Mouse (Mus musculus): ENCODE measurements around the gene Gjb6. TPM values are rescaled to one million over a fixed set of nuclear protein-coding genes. Genes with fewer than 3 reads are reported as not detected.

Gene Gjb6
- polyA plus RNA-seq, 1 experiment, result not detected

DNA sequence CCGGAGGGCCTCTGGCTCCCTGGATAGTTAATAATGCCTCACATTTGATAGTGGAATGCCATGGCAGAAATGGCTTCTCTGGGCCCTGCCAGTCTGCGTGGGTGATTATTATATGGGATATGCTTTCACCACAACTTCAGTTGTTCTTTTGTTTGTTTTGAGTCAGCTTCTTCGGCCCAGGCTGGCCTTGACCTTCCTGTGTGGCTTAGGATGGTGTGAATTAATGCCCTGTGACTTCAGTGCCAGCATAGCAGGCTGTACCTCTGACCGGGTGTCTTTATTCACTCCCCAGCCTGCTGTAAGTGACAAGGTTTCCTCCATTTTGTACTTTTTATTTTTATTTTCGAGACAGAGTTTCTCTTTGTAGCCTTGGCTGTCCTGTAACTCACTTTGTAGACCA lies 25.5 kb downstream of the Gjb6 start:
- no peak overlapping the region for H3ac ChIP-seq (ENCODE audit: control insufficient read depth, insufficient read length, low read depth)
- no peaks in the 10 kb centered on the region for H3K36me3 ChIP-seq (ENCODE audit: control insufficient read depth, insufficient read depth)
- H3K79me2 ChIP-seq (ENCODE audit: control insufficient read depth, insufficient read depth), result no peaks in the 10 kb centered on the region
- TF ChIP-seq FOSL1 (IDR thresholded peaks at IDR 0.05; ENCODE audit: insufficient read depth, low read length, poor library complexity, severe bottlenecking) (no peak), CEBPB (IDR thresholded peaks at IDR 0.05; ENCODE audit: low read depth) (no peak), MAX (IDR thresholded peaks at IDR 0.05) (no peak), MYOD1 (IDR thresholded peaks at IDR 0.05; ENCODE audit: control insufficient read depth, insufficient read length, low read depth) (no peak), CTCF (IDR thresholded peaks at IDR 0.05; ENCODE audit: control insufficient read depth, insufficient read depth, insufficient read length) (no peak), MYOG (IDR thresholded peaks at IDR 0.05; ENCODE audit: control insufficient read depth, extremely low read depth, insufficient read length) (no peak), USF1 (IDR thresholded peaks at IDR 0.05; ENCODE audit: low read depth) (no peak)
- peaks cover 41% of the 10 kb centered on the region for H3K27me3 ChIP-seq (ENCODE audit: control insufficient read depth, insufficient read depth, insufficient read length)
- no peaks in the 10 kb centered on the region for H3K79me3 ChIP-seq (ENCODE audit: low read depth)
- no peak overlapping the region for H3K4me3 ChIP-seq (ENCODE audit: insufficient read depth, poor library complexity, severe bottlenecking)

DNA sequence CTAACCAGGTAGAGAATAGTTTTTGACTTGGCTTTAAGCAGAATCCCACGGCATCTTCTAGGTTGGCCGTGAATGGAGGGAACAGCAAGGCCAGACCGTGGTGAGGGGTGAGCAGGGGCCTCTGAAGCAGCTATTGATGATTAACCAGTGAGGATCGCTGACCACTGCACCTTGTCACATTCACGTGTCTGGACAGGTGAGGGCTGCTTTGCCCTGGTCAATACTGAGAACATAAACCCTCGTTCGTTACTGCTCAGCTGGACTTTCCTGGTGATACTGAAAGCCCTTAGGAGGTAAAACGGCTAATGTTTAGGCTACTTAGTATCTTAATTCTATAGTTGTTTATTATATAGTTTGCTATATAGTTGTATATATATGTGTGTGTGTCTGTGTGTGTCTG lies 26.3 kb downstream of the Gjb6 start:
- no peak overlapping the region for H3ac ChIP-seq (ENCODE audit: control insufficient read depth, insufficient read length, low read depth)
- H3K27me3 ChIP-seq (ENCODE audit: control insufficient read depth, insufficient read depth, insufficient read length), result peaks cover 44% of the 10 kb centered on the region

DNA sequence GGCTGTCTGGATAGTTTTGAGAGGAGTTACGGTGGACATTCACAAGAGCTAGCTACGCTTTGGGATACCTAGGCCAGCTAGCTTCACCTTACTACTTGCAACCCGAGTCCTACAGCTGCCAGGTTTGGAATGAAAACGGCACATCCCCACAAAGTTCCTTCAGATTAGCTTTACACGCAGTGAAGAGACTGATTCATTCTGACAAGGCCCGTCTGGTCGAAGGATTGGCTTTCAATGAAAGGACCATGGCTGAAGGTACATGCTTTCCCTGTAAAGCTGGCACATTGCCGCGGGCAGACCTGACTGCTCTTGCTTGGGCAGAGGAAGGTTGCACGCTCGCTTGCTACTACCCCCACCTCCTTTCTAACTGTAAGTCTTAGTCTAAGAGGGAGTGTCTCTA lies 27.7 kb downstream of the Gjb6 start:
- Histone ChIP-seq H3K36me3 (ENCODE audit: control insufficient read depth, insufficient read depth) (no peaks in the 10 kb centered on the region), H3K79me3 (ENCODE audit: low read depth) (no peaks in the 10 kb centered on the region), H3K79me2 (ENCODE audit: control insufficient read depth, insufficient read depth) (no peaks in the 10 kb centered on the region), H3K27me3 (ENCODE audit: control insufficient read depth, insufficient read depth, insufficient read length) (peaks cover 47% of the 10 kb centered on the region), H3K4me3 (ENCODE audit: insufficient read depth, poor library complexity, severe bottlenecking) (no peak overlapping the region), H3ac (ENCODE audit: control insufficient read depth, insufficient read length, low read depth) (no peak overlapping the region)
- TF ChIP-seq MYOD1 (IDR thresholded peaks at IDR 0.05; ENCODE audit: control insufficient read depth, insufficient read length, low read depth), result no peak
- TF ChIP-seq MAX (IDR thresholded peaks at IDR 0.05), result no peak
- TF ChIP-seq CEBPB (IDR thresholded peaks at IDR 0.05; ENCODE audit: low read depth), result no peak
- no peak for TF ChIP-seq MYOG (IDR thresholded peaks at IDR 0.05; ENCODE audit: control insufficient read depth, extremely low read depth, insufficient read length)
- no peak for TF ChIP-seq USF1 (IDR thresholded peaks at IDR 0.05; ENCODE audit: low read depth)
- TF ChIP-seq FOSL1 (IDR thresholded peaks at IDR 0.05; ENCODE audit: insufficient read depth, low read length, poor library complexity, severe bottlenecking), result no peak
- TF ChIP-seq CTCF (IDR thresholded peaks at IDR 0.05; ENCODE audit: control insufficient read depth, insufficient read depth, insufficient read length), result no peak

More for the DNA sequence above, 26.3 kb downstream of the Gjb6 start:
- no peaks in the 10 kb centered on the region for H3K36me3 ChIP-seq (ENCODE audit: control insufficient read depth, insufficient read depth)
- no peaks in the 10 kb centered on the region for H3K79me3 ChIP-seq (ENCODE audit: low read depth)
- no peaks in the 10 kb centered on the region for H3K79me2 ChIP-seq (ENCODE audit: control insufficient read depth, insufficient read depth)
- no peak for TF ChIP-seq MYOG (IDR thresholded peaks at IDR 0.05; ENCODE audit: control insufficient read depth, extremely low read depth, insufficient read length)
- TF ChIP-seq CTCF (IDR thresholded peaks at IDR 0.05; ENCODE audit: control insufficient read depth, insufficient read depth, insufficient read length), result no peak
- TF ChIP-seq MAX (IDR thresholded peaks at IDR 0.05), result no peak
- no peak overlapping the region for H3K4me3 ChIP-seq (ENCODE audit: insufficient read depth, poor library complexity, severe bottlenecking)

DNA sequence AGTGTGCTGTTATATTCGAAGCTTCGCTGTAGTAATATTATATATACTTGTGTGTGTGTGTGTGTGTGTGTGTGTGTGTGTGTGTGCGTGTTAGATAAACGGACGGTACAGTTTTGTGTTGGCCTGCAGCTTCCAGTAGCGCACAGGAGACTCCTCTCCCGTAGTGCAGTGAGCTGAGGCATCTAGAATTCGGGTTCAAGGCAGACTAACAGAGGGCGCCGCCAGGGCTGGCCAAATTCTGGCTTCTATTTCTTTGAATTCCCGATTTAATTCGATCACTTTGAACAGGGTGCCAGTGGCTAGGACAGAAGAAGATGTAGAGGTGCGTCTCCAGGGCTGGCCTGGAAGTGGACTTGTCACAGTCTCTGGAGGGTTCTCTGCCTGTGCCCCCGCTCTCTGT lies 28.3 kb downstream of the Gjb6 start:
- Histone ChIP-seq H3K27me3 (ENCODE audit: control insufficient read depth, insufficient read depth, insufficient read length) (peaks cover 47% of the 10 kb centered on the region), H3K79me2 (ENCODE audit: control insufficient read depth, insufficient read depth) (no peaks in the 10 kb centered on the region), H3K79me3 (ENCODE audit: low read depth) (no peaks in the 10 kb centered on the region), H3K36me3 (ENCODE audit: control insufficient read depth, insufficient read depth) (no peaks in the 10 kb centered on the region), H3K4me3 (ENCODE audit: insufficient read depth, poor library complexity, severe bottlenecking) (no peak overlapping the region), H3ac (ENCODE audit: control insufficient read depth, insufficient read length, low read depth) (no peak overlapping the region)
- TF ChIP-seq CTCF (IDR thresholded peaks at IDR 0.05; ENCODE audit: control insufficient read depth, insufficient read depth, insufficient read length) (no peak), CEBPB (IDR thresholded peaks at IDR 0.05; ENCODE audit: low read depth) (no peak), MYOG (IDR thresholded peaks at IDR 0.05; ENCODE audit: control insufficient read depth, extremely low read depth, insufficient read length) (no peak), MAX (IDR thresholded peaks at IDR 0.05) (no peak), USF1 (IDR thresholded peaks at IDR 0.05; ENCODE audit: low read depth) (no peak), MYOD1 (IDR thresholded peaks at IDR 0.05; ENCODE audit: control insufficient read depth, insufficient read length, low read depth) (no peak), FOSL1 (IDR thresholded peaks at IDR 0.05; ENCODE audit: insufficient read depth, low read length, poor library complexity, severe bottlenecking) (no peak)

DNA sequence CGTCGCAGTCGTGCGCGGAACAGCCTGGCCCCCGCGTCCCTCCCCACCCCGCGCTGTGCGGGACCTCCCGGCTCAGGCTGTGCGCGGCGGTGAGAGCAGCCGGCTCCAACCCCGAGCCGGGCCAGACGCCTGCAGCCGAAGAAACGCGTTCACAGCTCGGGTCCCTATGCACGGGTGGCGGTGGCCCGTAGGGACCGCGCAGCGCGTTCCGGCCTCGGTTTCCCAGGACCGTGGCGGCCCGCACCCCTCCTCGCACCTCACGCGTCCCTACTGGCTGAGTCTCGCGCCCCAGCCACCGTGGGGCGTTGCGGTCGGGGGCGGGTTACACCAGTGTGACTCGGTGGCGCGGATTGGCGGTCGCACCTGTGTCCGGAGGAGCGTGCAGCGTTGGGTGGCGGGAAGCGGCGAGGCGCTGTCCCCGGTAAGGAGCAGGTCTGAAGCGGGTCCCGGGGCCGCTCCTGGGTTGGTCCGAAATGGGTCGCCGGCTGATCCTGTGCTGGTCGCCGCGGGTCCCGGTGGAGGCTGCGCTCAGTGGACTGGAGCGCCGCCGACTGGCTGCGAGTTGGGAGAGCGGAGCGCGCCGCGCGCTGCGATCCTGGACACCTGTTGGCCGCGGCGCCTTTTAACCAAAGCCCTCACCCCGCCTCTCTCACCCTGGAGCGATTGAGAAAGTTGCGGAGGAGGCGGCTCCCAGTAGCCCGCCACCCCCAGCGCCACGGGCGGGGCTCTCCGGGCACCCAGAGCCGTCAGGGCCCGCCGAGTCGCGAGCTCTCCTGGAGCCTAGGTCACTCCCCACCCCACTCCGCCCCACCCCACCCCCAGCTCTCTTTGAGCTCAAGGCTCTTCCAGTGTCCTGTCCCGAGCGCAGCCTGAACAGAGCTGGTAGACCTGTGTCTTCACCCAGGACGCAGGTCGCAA lies 29.0 kb downstream of the Gjb6 start, which contains the start of gene Gjb2:
Gene Gjb2, minus strand, starts transcription at position 597 of the 918 bp plus-strand sequence.
- Histone ChIP-seq H3K27me3 (ENCODE audit: control insufficient read depth, insufficient read depth, insufficient read length) (peaks cover 47% of the 10 kb centered on the region), H3K79me3 (ENCODE audit: low read depth) (no peaks in the 10 kb centered on the region), H3K4me3 (ENCODE audit: insufficient read depth, poor library complexity, severe bottlenecking) (no peak within 1 kb of the TSS), H3K79me2 (ENCODE audit: control insufficient read depth, insufficient read depth) (no peaks in the 10 kb centered on the region), H3K36me3 (ENCODE audit: control insufficient read depth, insufficient read depth) (no peaks in the 10 kb centered on the region), H3ac (ENCODE audit: control insufficient read depth, insufficient read length, low read depth) (no peak within 1 kb of the TSS)
- TF ChIP-seq MYOD1 (IDR thresholded peaks at IDR 0.05; ENCODE audit: control insufficient read depth, insufficient read length, low read depth) (no peak), CTCF (IDR thresholded peaks at IDR 0.05; ENCODE audit: control insufficient read depth, insufficient read depth, insufficient read length) (no peak), CEBPB (IDR thresholded peaks at IDR 0.05; ENCODE audit: low read depth) (no peak), FOSL1 (IDR thresholded peaks at IDR 0.05; ENCODE audit: insufficient read depth, low read length, poor library complexity, severe bottlenecking) (no peak), MYOG (IDR thresholded peaks at IDR 0.05; ENCODE audit: control insufficient read depth, extremely low read depth, insufficient read length) (no peak), USF1 (IDR thresholded peaks at IDR 0.05; ENCODE audit: low read depth) (no peak), MAX (IDR thresholded peaks at IDR 0.05) (no peak)
